ENCODE assay signal across 8 mouse cellular contexts in the genomic region with DNA sequence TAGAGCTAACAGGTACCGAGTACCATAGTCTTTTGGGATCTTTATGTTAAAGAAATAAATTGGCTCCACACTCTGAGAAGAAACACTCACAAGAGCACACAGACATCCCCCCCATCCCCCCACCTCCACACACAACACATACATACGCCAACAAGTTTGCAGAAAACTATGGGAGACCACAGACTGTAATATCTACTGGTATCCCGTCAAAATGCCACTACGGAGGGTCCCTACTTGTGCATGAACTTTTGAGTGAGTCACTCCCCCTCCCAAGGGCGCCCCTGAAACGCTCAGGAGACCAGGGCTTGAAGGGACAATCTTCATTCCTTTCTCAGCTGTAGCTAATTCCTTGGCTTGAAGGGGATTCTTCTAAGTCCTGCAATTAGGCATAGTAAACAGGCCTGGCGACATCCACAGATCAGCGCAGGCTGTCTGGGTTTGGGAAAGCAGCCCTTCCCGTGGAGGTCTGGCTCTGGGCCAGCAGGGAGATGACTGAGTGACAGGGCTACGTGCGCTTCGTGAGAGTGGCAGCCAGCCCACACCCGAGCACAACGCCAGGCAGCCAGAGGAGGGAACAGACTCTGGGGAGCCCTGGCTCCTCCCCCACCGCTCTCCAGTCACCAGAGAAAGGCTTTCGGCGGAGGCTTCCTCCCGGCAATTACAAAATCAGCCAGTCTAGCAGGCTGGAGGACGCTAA. TPM values are rescaled to one million over a fixed set of nuclear protein-coding genes. Genes with fewer than 3 reads are reported as not detected.
DNase-seq lines count a peak whose midpoint lies in the region; ATAC-seq lines count a peak whose summit lies in the region.

No protein-coding gene starts in this region.

- WGBS in forebrain, embryonic 12.5 days, result 4% methylated on average over 19 of the region's 19 CpGs
- WGBS in heart, embryonic 16.5 days, result under 1% methylated on average over 19 of the region's 19 CpGs
- 2% methylated on average over 19 of the region's 19 CpGs for WGBS in liver, embryonic 13.5 days (ENCODE audit: insufficient replicate concordance)

- no peaks in the 10 kb centered on the region for H3K9me3 ChIP-seq in forebrain, embryonic 12.5 days
- H3K9me3 ChIP-seq in heart, embryonic 16.5 days (replicated peaks; ENCODE audit: control insufficient read depth, low read length), result no peaks in the 10 kb centered on the region; the same call in 1 of the 2 replicates
- H3K9me3 ChIP-seq in liver, embryonic 13.5 days (replicated peaks), result no peaks in the 10 kb centered on the region

- H3K27me3 ChIP-seq in forebrain, embryonic 12.5 days, result no peaks in the 10 kb centered on the region
- no peaks in the 10 kb centered on the region for H3K27me3 ChIP-seq in heart, embryonic 16.5 days (ENCODE audit: control insufficient read depth, insufficient read depth, low read length)
- H3K27me3 ChIP-seq in liver, embryonic 13.5 days, result peaks cover 16% of the 10 kb centered on the region; the same call in 1 of the 2 replicates

- peak overlapping the region; percentile 8 for H3K4me3 ChIP-seq in brown adipose tissue, adult 24 weeks (ENCODE audit: insufficient read depth, low read depth, low read length)
- peak overlapping the region; percentile 9 for H3K4me3 ChIP-seq in forebrain, embryonic 12.5 days (replicated peaks)
- peak overlapping the region; percentile 37 for H3K4me3 ChIP-seq in heart, embryonic 16.5 days (ENCODE audit: low read length)
- peak overlapping the region; percentile 18 for H3K4me3 ChIP-seq in liver, embryonic 13.5 days (replicated peaks)

- peak; percentile 93 for DNase-seq in kidney, postnatal 14 days
- peak; percentile 73 for DNase-seq in liver, embryonic 13.5 days
- DNase-seq in neural tube, embryonic 10.5 days (ENCODE audit: extremely low spot score, low spot score), result peak; percentile 82
- peak; percentile 79 for DNase-seq in testis, postnatal 10 days (ENCODE audit: low spot score)

- peak overlapping the region; percentile 18; the same call in 1 of the 2 replicates for H3K9ac ChIP-seq in forebrain, embryonic 12.5 days
- peak overlapping the region; percentile 77 for H3K9ac ChIP-seq in heart, embryonic 16.5 days (ENCODE audit: low read length)
- H3K9ac ChIP-seq in liver, embryonic 13.5 days, result no peak overlapping the region

- peak overlapping the region; percentile 44 for H3K4me2 ChIP-seq in forebrain, embryonic 12.5 days
- peak overlapping the region; percentile 64 for H3K4me2 ChIP-seq in heart, embryonic 16.5 days (ENCODE audit: low read depth, low read length)
- peak overlapping the region; percentile 55 for H3K4me2 ChIP-seq in liver, embryonic 13.5 days

- no peak overlapping the region for H3K27ac ChIP-seq in brown adipose tissue, adult 24 weeks (replicated peaks; ENCODE audit: low read depth, low read length)
- H3K27ac ChIP-seq in forebrain, embryonic 12.5 days, result peak overlapping the region; percentile 86
- H3K27ac ChIP-seq in heart, embryonic 16.5 days (ENCODE audit: low read length), result peak overlapping the region; percentile 99
- peak overlapping the region; percentile 73 for H3K27ac ChIP-seq in liver, embryonic 13.5 days

- H3K4me1 ChIP-seq in brown adipose tissue, adult 24 weeks (ENCODE audit: control insufficient read depth, insufficient read depth, insufficient read length, low read length), result peaks cover 9% of the 10 kb centered on the region; the same call in 1 of the 2 replicates
- H3K4me1 ChIP-seq in forebrain, embryonic 12.5 days, result peaks cover 53% of the 10 kb centered on the region
- peaks cover 70% of the 10 kb centered on the region for H3K4me1 ChIP-seq in heart, embryonic 16.5 days (ENCODE audit: control insufficient read depth, insufficient read depth, low read length)
- peaks cover 37% of the 10 kb centered on the region for H3K4me1 ChIP-seq in liver, embryonic 13.5 days (replicated peaks)

- no peaks in the 10 kb centered on the region for H3K36me3 ChIP-seq in forebrain, embryonic 12.5 days (replicated peaks)
- H3K36me3 ChIP-seq in heart, embryonic 16.5 days (ENCODE audit: control insufficient read depth, insufficient read depth), result no peaks in the 10 kb centered on the region
- H3K36me3 ChIP-seq in liver, embryonic 13.5 days, result no peaks in the 10 kb centered on the region

- peak; percentile 93 for ATAC-seq in CD4-positive, CD25-positive, alpha-beta regulatory T cell, adult 4 months
- peak; percentile 98 for ATAC-seq in forebrain, embryonic 12.5 days (ENCODE audit: low FRiP score)
- peak; percentile 97 for ATAC-seq in heart, embryonic 16.5 days (replicated peaks; ENCODE audit: extremely low read depth, insufficient read depth, low FRiP score)
- ATAC-seq in liver, embryonic 13.5 days (ENCODE audit: low read depth), result peak; percentile 87

RNA-seq across cellular contexts. Expression of gene Egln3, which starts 11.9 kb away (rescaled TPM):
- polyA plus RNA-seq in CD4-positive, CD25-positive, alpha-beta regulatory T cell, adult 4 months (2017; shearing (Covaris generic)), result 1 to 10 TPM; 1.7 TPM
- 2.8 and 9.9 TPM in 2 replicates for polyA plus RNA-seq in brown adipose tissue, adult 24 weeks (2012; ENCODE audit: insufficient read depth, insufficient read length, missing spikeins)
- polyA plus RNA-seq in forebrain, embryonic 12.5 days (2016; fragmentation: Nextera tagmentation; extraction: Ambion mirVana), result 3.8 and 3.9 TPM in 2 replicates
- polyA plus RNA-seq in heart, embryonic 16.5 days (2015; fragmentation: Nextera tagmentation; extraction: Ambion mirVana), result 30.5 and 31.4 TPM in 2 replicates
- polyA plus RNA-seq in liver, embryonic 13.5 days (2015; fragmentation: Nextera tagmentation; extraction: Ambion mirVana), result 1.6 and 1.8 TPM in 2 replicates
